Mouse (Mus musculus) CH12.LX (cell line): Measurements from ENCODE around the gene Slc7a6. TPM values are rescaled to one million over a fixed set of nuclear protein-coding genes. Genes with fewer than 3 reads are reported as not detected.

Source experiments
- DNase-seq: peaks from one replicate; pipeline ENCODE4 v3.0.0-alpha.2; 2013; ENCODE audit errors: extremely low read depth
- H3K27ac ChIP-seq: 2 replicates; pipeline ENCODE4 v1.5.1; 2012; ENCODE audit warnings: low read depth, mild to moderate bottlenecking, control low read depth, moderate library complexity; ENCODE audit not compliant: insufficient read depth
- H3K27me3 ChIP-seq: replicated peaks from 2 replicates; pipeline ENCODE3; 2012; ENCODE audit warnings: inconsistent platforms
- H3K36me3 ChIP-seq, 2 experiments: replicated peaks in 1 of 2; 2 replicates each; pipeline versions ENCODE3 to v1.6.1; 2012; ENCODE audit warnings: inconsistent platforms in 1 of 2, low read length in 1 of 2, mild to moderate bottlenecking in 1 of 2, mixed read lengths in 1 of 2, moderate library complexity in 1 of 2; ENCODE audit not compliant: control insufficient read depth in 1 of 2, insufficient read depth in 1 of 2
- H3K4me1 ChIP-seq, 2 experiments: 2 replicates each; pipeline ENCODE4 v1.6.1; 2012; ENCODE audit warnings: inconsistent platforms in 1 of 2, moderate library complexity in 1 of 2; ENCODE audit not compliant: insufficient read depth in 2 of 2, control insufficient read depth in 1 of 2
- H3K4me2 ChIP-seq: 2 replicates; pipeline ENCODE4 v1.6.1; 2012; ENCODE audit warnings: low read depth, mild to moderate bottlenecking, control low read depth; ENCODE audit not compliant: poor library complexity, insufficient read depth, severe bottlenecking
- H3K4me3 ChIP-seq, 3 experiments: fragments of 150-350 bp in 1 of 3; sonication (generic) in 1 of 3; replicated peaks in 1 of 3; 2 replicates each; pipeline versions ENCODE3 to v1.5.1; 2011 to 2012; ENCODE audit warnings: low read depth in 2 of 3, low read length in 2 of 3, mild to moderate bottlenecking in 2 of 3, moderate library complexity in 2 of 3, control low read depth in 1 of 3, improper control_type of control experiment in 1 of 3, inconsistent platforms in 1 of 3, mixed read lengths in 1 of 3; ENCODE audit not compliant: poor library complexity in 1 of 3
- H3K79me2 ChIP-seq: replicated peaks from 2 replicates; pipeline ENCODE4 v1.6.1; 2012; ENCODE audit warnings: mild to moderate bottlenecking, moderate library complexity; ENCODE audit not compliant: control insufficient read depth, poor library complexity, insufficient read depth, severe bottlenecking; ENCODE audit errors: extremely low read depth
- H3K9ac ChIP-seq: 2 replicates; pipeline ENCODE4 v1.6.1; 2012; ENCODE audit warnings: low read depth, mild to moderate bottlenecking, control low read depth, moderate library complexity; ENCODE audit not compliant: insufficient read depth
- H3K9me3 ChIP-seq: replicated peaks from 2 replicates; pipeline ENCODE3; 2012; ENCODE audit warnings: low read length, inconsistent platforms, mixed read lengths
- CHD2 ChIP-seq: IDR thresholded peaks from 2 replicates; pipeline ENCODE4 v1.6.1; 2011; ENCODE audit warnings: low read length, improper control_type of control experiment
- CTCF ChIP-seq, 2 experiments: IDR thresholded peaks in 1 of 2; conservative IDR thresholded peaks in 1 of 2; 2 replicates each; pipeline ENCODE4 v1.5.1; 2011 to 2012; ENCODE audit warnings: low read depth in 2 of 2, low read length in 2 of 2, improper control_type of control experiment in 1 of 2, inconsistent platforms in 1 of 2, mild to moderate bottlenecking in 1 of 2, moderate library complexity in 1 of 2
- EP300 ChIP-seq: IDR thresholded peaks from 2 replicates; pipeline ENCODE4 v1.6.1; 2011; ENCODE audit warnings: low read length, improper control_type of control experiment
- ETS1 ChIP-seq: conservative IDR thresholded peaks from 2 replicates; pipeline ENCODE4 v1.6.1; 2012; ENCODE audit warnings: low read depth, mild to moderate bottlenecking, inconsistent platforms, low read length, improper control_type of control experiment, moderate library complexity
- HCFC1 ChIP-seq: IDR thresholded peaks from 2 replicates; pipeline ENCODE4 v1.6.1; 2012; ENCODE audit warnings: low read depth, mild to moderate bottlenecking, inconsistent platforms, low read length, improper control_type of control experiment
- JUN ChIP-seq: IDR thresholded peaks from 2 replicates; pipeline ENCODE4 v1.6.1; 2011; ENCODE audit warnings: low read depth, mild to moderate bottlenecking, low read length, improper control_type of control experiment, moderate library complexity; ENCODE audit not compliant: insufficient read depth
- JUND ChIP-seq: conservative IDR thresholded peaks from 2 replicates; pipeline ENCODE4 v1.6.1; 2011; ENCODE audit warnings: low read depth, low read length, improper control_type of control experiment
- MAFK ChIP-seq: IDR thresholded peaks from 2 replicates; pipeline ENCODE4 v1.6.1; 2011; ENCODE audit warnings: low read length, improper control_type of control experiment; ENCODE audit not compliant: insufficient replicate concordance
- MEF2A ChIP-seq: IDR thresholded peaks from 2 replicates; pipeline ENCODE4 v1.6.1; 2014; ENCODE audit warnings: low read depth, mild to moderate bottlenecking, inconsistent platforms, low read length, improper control_type of control experiment, borderline replicate concordance
- MXI1 ChIP-seq: IDR thresholded peaks from 2 replicates; pipeline ENCODE4 v1.6.1; 2011; ENCODE audit warnings: mild to moderate bottlenecking, low read depth, low read length, improper control_type of control experiment
- MYC ChIP-seq: IDR thresholded peaks from 2 replicates; pipeline ENCODE4 v1.6.1; 2011; ENCODE audit warnings: low read depth, mild to moderate bottlenecking, improper control_type of control experiment, low read length
- NELFE ChIP-seq: IDR thresholded peaks from 2 replicates; pipeline ENCODE4 v1.6.1; 2011; ENCODE audit warnings: low read depth, low read length, improper control_type of control experiment
- POLR2AphosphoS2 ChIP-seq: IDR thresholded peaks from 2 replicates; pipeline ENCODE4 v1.6.1; 2011; ENCODE audit warnings: low read depth, low read length, improper control_type of control experiment
- RAD21 ChIP-seq: IDR thresholded peaks from 2 replicates; pipeline ENCODE4 v1.6.1; 2011; ENCODE audit warnings: low read depth, mild to moderate bottlenecking, low read length, improper control_type of control experiment, moderate library complexity
- RCOR1 ChIP-seq: conservative IDR thresholded peaks from 2 replicates; pipeline ENCODE4 v1.6.1; 2012; ENCODE audit warnings: low read depth, mild to moderate bottlenecking, inconsistent platforms, low read length, improper control_type of control experiment
- SMC3 ChIP-seq: IDR thresholded peaks from 2 replicates; pipeline ENCODE4 v1.6.1; 2011; ENCODE audit warnings: low read depth, low read length, improper control_type of control experiment
- TCF12 ChIP-seq: IDR thresholded peaks from 2 replicates; pipeline ENCODE4 v1.6.1; 2014; ENCODE audit warnings: low read depth, mild to moderate bottlenecking, inconsistent platforms, low read length, improper control_type of control experiment
- UBTF ChIP-seq: IDR thresholded peaks from 2 replicates; pipeline ENCODE4 v1.6.1; 2012; ENCODE audit warnings: low read depth, mild to moderate bottlenecking, inconsistent platforms, low read length, improper control_type of control experiment, moderate library complexity
- ZMIZ1 ChIP-seq: IDR thresholded peaks from 2 replicates; pipeline ENCODE4 v1.6.1; 2012; ENCODE audit warnings: low read depth, mild to moderate bottlenecking, inconsistent platforms, low read length, improper control_type of control experiment
- ZNF384 ChIP-seq: IDR thresholded peaks from 2 replicates; pipeline ENCODE4 v1.6.1; 2012; ENCODE audit warnings: low read depth, low read length, improper control_type of control experiment, inconsistent platforms
- dilution Hi-C: fragments of 300-500 bp; cut with MboI; formaldehyde crosslinking; loops from 2 replicates; pipeline ENCODE4 v1.14.3; 2020; ENCODE audit warnings: low sequenced_read_pairs; ENCODE audit not compliant: extremely low pct_unique_long_range_greater_than_20kb, extremely low pct_ligation_motif_present
- in situ Hi-C: fragments of 300-500 bp; cut with MboI; formaldehyde crosslinking; loops from 3 replicates; pipeline ENCODE4 v1.14.3; 2019; ENCODE audit warnings: low sequenced_read_pairs, low pct_ligation_motif_present, low pct_unique_long_range_greater_than_20kb, mixed read lengths
- polyA plus RNA-seq: library from polyadenylated mRNA; unstranded; fragments of >175 nt; gene quantifications from 2 replicates; pipeline ENCODE4 v1.2.1, GENCODE M21; 2012; ENCODE audit warnings: low read depth; ENCODE audit not compliant: insufficient read length
- total RNA-seq, 2 experiments: library from RNA; depleted of rRNA; stranded (reverse); fragments of 300-350 nt in 1 of 2; fragments of >200 nt in 1 of 2; gene quantifications; 2 replicates each; pipeline ENCODE4 v1.2.3; 2012 to 2014

The Slc7a6 gene
- total and polyA plus RNA-seq, 3 experiments: 24.2 to 61.8 (median 32.6) TPM

DNA sequence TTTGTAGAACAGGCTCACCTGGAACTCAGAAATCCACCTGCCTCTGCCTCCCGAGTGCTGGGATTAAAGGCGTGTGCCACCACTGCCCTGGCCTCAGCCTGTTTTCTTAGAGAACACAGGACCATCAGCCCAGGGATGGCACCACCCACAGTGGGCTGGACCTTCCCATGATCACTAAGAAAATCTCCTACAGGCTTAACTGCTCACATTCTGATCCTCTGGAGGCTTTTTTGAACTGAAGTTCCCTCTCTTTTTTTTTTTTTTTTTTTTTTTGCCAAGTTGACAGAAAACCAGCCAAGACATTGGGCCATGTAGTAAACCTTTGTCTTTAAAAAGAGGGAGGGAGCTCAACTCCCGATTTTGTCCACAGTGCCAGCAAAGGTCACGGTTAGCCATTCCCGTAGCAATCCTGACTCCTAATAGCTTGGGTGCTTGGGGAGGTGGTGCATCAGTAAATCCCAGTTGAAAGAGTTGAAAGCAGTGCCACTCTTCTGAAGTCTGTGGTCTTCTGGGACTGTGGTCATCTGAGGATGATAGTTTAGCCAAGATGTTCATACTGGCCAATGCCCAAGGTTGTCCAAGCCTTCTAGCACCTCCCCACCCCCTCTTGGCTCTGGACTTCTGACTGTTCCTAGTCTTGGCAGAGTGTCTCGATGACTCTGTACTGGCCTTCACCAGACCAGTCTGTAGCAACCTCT is 20.6 kb upstream of the Slc7a6 start:
- Histone ChIP-seq H3K27me3 (no peaks in the 10 kb centered on the region), H3K4me2 (no peak overlapping the region), H3K9me3 (no peaks in the 10 kb centered on the region), H3K27ac (no peak overlapping the region), H3K4me1 (peaks cover 12 to 26% of the 10 kb centered on the region in 2 experiments; a peak in 3 of 4 replicates), H3K79me2 (no peaks in the 10 kb centered on the region), H3K4me3 (no peak overlapping the region)
- DNase-seq: no peak
- dilution Hi-C loops: no loop called here
- in situ Hi-C loops: loop anchor here (10.0 kb wide), 1 partner anchor 257 kb away; no protein-coding TSS in a partner anchor
- TF ChIP-seq TCF12 (no peak), UBTF (no peak), ZMIZ1 (no peak), MYC (no peak), RAD21 (no peak), MAFK (no peak), JUN (no peak)
- TF ChIP-seq, all 38 proteins: peak for 0
- Histone ChIP-seq H3K9ac (no peak overlapping the region), H3K36me3 (peaks cover 0 to 2% of the 10 kb centered on the region in 2 experiments)

DNA sequence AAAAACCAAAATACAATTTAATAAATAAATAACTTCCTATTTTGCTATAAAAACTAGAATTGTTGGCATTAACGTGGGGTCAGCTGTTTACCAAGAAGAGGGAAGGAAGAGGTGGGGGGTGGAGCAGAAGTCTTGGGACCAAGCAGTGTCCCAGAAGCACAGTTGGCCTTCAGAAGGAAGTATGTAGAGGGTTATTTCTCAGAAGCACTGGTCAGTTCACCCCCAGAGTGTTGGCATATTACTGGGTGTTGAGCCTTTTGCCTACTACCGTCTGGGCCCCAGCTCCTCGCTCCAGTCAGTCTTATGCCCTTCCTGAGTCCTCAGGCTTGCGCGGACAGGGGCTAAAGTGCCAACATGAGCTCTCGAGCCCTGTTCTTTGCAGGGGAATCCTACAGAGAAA is 19.6 kb upstream of the Slc7a6 start:
- Histone ChIP-seq H3K9ac (no peak overlapping the region), H3K27ac (no peak overlapping the region), H3K9me3 (no peaks in the 10 kb centered on the region), H3K36me3 (peaks cover 0 to 8% of the 10 kb centered on the region in 2 experiments), H3K4me2 (no peak overlapping the region), H3K4me1 (peaks cover 12 to 32% of the 10 kb centered on the region in 2 experiments; a peak in 3 of 4 replicates), H3K79me2 (no peaks in the 10 kb centered on the region), H3K27me3 (no peaks in the 10 kb centered on the region), H3K4me3 (no peak overlapping the region)
- DNase-seq: no peak
- TF ChIP-seq TCF12: no peak
- TF ChIP-seq MAFK: no peak
- TF ChIP-seq SMC3: no peak
- no peak for TF ChIP-seq CHD2
- no peak for TF ChIP-seq ZMIZ1
- TF ChIP-seq CTCF (conservative IDR thresholded peaks at IDR 0.05 in 1 of 2, IDR thresholded peaks at IDR 0.05 in 1 of 2; ENCODE audit: low read depth in 2 of 2, low read length in 2 of 2): no peak
- TF ChIP-seq HCFC1: no peak
- TF ChIP-seq NELFE: no peak
- TF ChIP-seq MXI1: no peak
- no peak for TF ChIP-seq RAD21
- TF ChIP-seq MEF2A: no peak
- TF ChIP-seq JUND: no peak
- no peak for TF ChIP-seq EP300
- TF ChIP-seq ETS1: no peak
- no peak for TF ChIP-seq ZNF384
- no peak for TF ChIP-seq RCOR1
- TF ChIP-seq POLR2AphosphoS2: no peak
- dilution Hi-C loops (no loop called here), in situ Hi-C loops (loop anchor here (10.0 kb wide), 1 partner anchor 256 kb away; no protein-coding TSS in a partner anchor)
